10 mouse cellular contexts compared by ENCODE assay signal in the genomic region with DNA sequence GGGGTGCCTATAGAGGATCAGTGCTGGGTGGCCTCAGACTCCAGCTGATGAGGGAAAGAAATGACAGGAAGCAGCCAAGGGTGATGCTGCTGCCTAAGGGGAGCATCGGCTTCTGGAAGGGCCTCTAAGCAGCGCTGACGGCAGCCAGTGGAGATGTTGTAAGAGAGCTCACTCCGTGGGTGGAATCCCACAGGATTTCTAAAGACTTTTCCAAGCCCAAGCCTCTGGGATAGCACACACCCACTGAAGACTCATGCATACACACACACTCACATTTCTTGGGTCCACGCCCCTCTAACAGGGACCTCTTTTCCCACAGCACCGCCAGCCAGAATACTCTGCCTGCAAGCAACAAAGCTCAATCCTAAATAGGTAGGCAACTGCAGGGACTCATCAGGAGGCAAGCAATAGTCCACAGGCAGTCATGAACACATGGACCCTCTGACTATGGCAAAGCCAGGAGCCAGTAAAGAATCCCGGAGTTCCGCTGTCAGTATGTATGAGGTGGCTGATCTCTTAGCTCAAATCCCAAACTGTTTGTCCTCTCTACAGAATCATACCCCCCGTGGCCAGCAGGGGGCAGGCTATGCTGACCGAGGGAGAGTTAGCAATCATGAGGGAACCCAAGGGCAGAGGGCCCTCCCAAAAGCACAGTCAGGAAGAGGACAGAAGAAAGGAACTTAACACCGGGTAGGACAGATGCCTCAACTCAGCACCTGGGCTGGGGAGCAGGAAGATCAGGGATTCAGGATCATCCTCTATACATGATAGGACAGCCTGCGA. TPM values are rescaled to one million over a fixed set of nuclear protein-coding genes. Genes with fewer than 3 reads are reported as not detected.
DNase-seq lines count a peak whose midpoint lies in the region; ATAC-seq and TF ChIP-seq lines count a peak whose summit lies in the region.
"Had no signal": no experiment of that assay in that cellular context is flagged by ENCODE, and none has a peak within 500 bp of the region (broad histone marks: within the 10 kb centered on the region; RNA-seq: fewer than 3 reads in every experiment).

No protein-coding gene starts in this region.

- peak; percentile 76 for DNase-seq in hindbrain, embryonic 10.5 days (ENCODE audit: low spot score)
- peak; percentile 63 for DNase-seq in A20 (ENCODE audit: low read depth, low spot score)
- DNase-seq in ZHBTc4 (ENCODE audit: low read depth, low spot score), result peak; percentile 89
- DNase-seq in embryo, embryonic 11 days, result peak; percentile 64
- DNase-seq in lung, postnatal 14 days, result peak; percentile 72
- peak; percentile 70 for DNase-seq in stomach, postnatal 0 days (ENCODE audit: low spot score)

- H3K9me3 ChIP-seq in hindbrain, embryonic 10.5 days, result no peaks in the 10 kb centered on the region
- no peaks in the 10 kb centered on the region for H3K9me3 ChIP-seq in hindbrain, embryonic 16.5 days (ENCODE audit: control insufficient read depth, low read length)
- no peaks in the 10 kb centered on the region for H3K9me3 ChIP-seq in stomach, postnatal 0 days (ENCODE audit: control insufficient read depth, low read length)
- H3K9me3 ChIP-seq: embryonic facial prominence, embryonic 13.5 days had no signal

- ATAC-seq in hindbrain, embryonic 16.5 days, result no peak
- ATAC-seq in hematopoietic stem cell, adult 5-6 weeks (replicated peaks in 1 of 2; ENCODE audit: insufficient read depth in 1 of 2, low FRiP score in 2 of 2, low TSS enrichment in 1 of 2, low read depth in 1 of 2, poor library complexity in 2 of 2, severe bottlenecking in 2 of 2), result peak; percentile 46 to 68; a peak in 2 of 4 replicates
- no peak; the same call in 1 of the 2 replicates for ATAC-seq in stomach, postnatal 0 days (ENCODE audit: low FRiP score, low TSS enrichment)

- no peak overlapping the region for H3K4me3 ChIP-seq in hindbrain, embryonic 10.5 days
- no peak overlapping the region for H3K4me3 ChIP-seq in hindbrain, embryonic 16.5 days (ENCODE audit: low read length)
- no peak overlapping the region for H3K4me3 ChIP-seq in stomach, postnatal 0 days (ENCODE audit: low read depth, low read length)
- H3K4me3 ChIP-seq: embryonic facial prominence, embryonic 13.5 days had no signal

- peaks cover 57% of the 10 kb centered on the region for H3K27me3 ChIP-seq in hindbrain, embryonic 10.5 days (ENCODE audit: insufficient read depth, poor library complexity, severe bottlenecking)
- peaks cover 13% of the 10 kb centered on the region for H3K27me3 ChIP-seq in hindbrain, embryonic 16.5 days (replicated peaks; ENCODE audit: control insufficient read depth, insufficient read depth, low read length)
- no peaks in the 10 kb centered on the region for H3K27me3 ChIP-seq in stomach, postnatal 0 days (ENCODE audit: control insufficient read depth, insufficient read depth, low read length)

- TF ChIP-seq CTCF in stomach, postnatal 0 days (IDR thresholded peaks at IDR 0.05; ENCODE audit: low read depth), result peak; percentile 84

- H3K27ac ChIP-seq in hindbrain, embryonic 10.5 days, result no peak overlapping the region
- H3K27ac ChIP-seq in hindbrain, embryonic 16.5 days (ENCODE audit: low read depth, low read length), result no peak overlapping the region
- no peak overlapping the region for H3K27ac ChIP-seq in stomach, postnatal 0 days (replicated peaks)
- H3K27ac ChIP-seq: embryonic facial prominence, embryonic 13.5 days had no signal

- H3K36me3 ChIP-seq in hindbrain, embryonic 10.5 days, result no peaks in the 10 kb centered on the region
- H3K36me3 ChIP-seq in hindbrain, embryonic 16.5 days (ENCODE audit: control insufficient read depth, insufficient read depth, low read length), result no peaks in the 10 kb centered on the region
- no peaks in the 10 kb centered on the region for H3K36me3 ChIP-seq in stomach, postnatal 0 days (ENCODE audit: control insufficient read depth, insufficient read depth, low read length)
- H3K36me3 ChIP-seq: embryonic facial prominence, embryonic 13.5 days had no signal

- 51% methylated on average over 12 of the region's 12 CpGs for WGBS in hindbrain, embryonic 10.5 days
- WGBS in hindbrain, embryonic 16.5 days, result 50% methylated on average over 12 of the region's 12 CpGs
- WGBS in stomach, postnatal 0 days, result 42% methylated on average over 12 of the region's 12 CpGs

- H3K4me1 ChIP-seq in hindbrain, embryonic 10.5 days (replicated peaks), result peaks cover 15% of the 10 kb centered on the region
- no peaks in the 10 kb centered on the region for H3K4me1 ChIP-seq in hindbrain, embryonic 16.5 days (ENCODE audit: control insufficient read depth, insufficient read depth, low read depth, low read length)
- H3K4me1 ChIP-seq in stomach, postnatal 0 days (replicated peaks; ENCODE audit: control insufficient read depth, insufficient read depth), result no peaks in the 10 kb centered on the region

- no peak overlapping the region for H3K9ac ChIP-seq in hindbrain, embryonic 16.5 days (ENCODE audit: low read depth, low read length)
- peak overlapping the region; percentile 13; the same call in 1 of the 2 replicates for H3K9ac ChIP-seq in stomach, postnatal 0 days (ENCODE audit: low read length)
- H3K9ac ChIP-seq: embryonic facial prominence, embryonic 13.5 days had no signal

- no peak overlapping the region for H3K4me2 ChIP-seq in hindbrain, embryonic 16.5 days (ENCODE audit: low read length)
- no peak overlapping the region for H3K4me2 ChIP-seq in stomach, postnatal 0 days (replicated peaks; ENCODE audit: low read depth)
- H3K4me2 ChIP-seq: embryonic facial prominence, embryonic 13.5 days had no signal

- no peak for TF ChIP-seq EP300 in stomach, postnatal 0 days (optimal IDR thresholded peaks at IDR 0.05)

RNA-seq across cellular contexts. Expression of gene Foxe1, which starts 13.1 kb away (rescaled TPM):
- polyA plus RNA-seq in hindbrain, embryonic 10.5 days (2016; fragmentation: Nextera tagmentation; extraction: Ambion mirVana), result 0.27 and 0.60 TPM in 2 replicates
- not detected in 2 replicates for polyA plus RNA-seq in hindbrain, embryonic 16.5 days (2015; fragmentation: Nextera tagmentation; extraction: Ambion mirVana)
- total RNA-seq in hematopoietic stem cell, adult 5-6 weeks (2017), result not detected in 2 replicates
- polyA plus RNA-seq in stomach, postnatal 0 days (2015; fragmentation: Nextera tagmentation; extraction: Ambion mirVana), result 0.78 and 0.93 TPM in 2 replicates
- polyA plus RNA-seq: lung, embryonic 16.5 days had no signal

RNA-seq across cellular contexts. Expression of gene Trmo, which starts 32.7 kb away (rescaled TPM):
- polyA plus RNA-seq in hindbrain, embryonic 10.5 days (2016; fragmentation: Nextera tagmentation; extraction: Ambion mirVana), result 10.4 and 11.9 TPM in 2 replicates
- polyA plus RNA-seq in hindbrain, embryonic 16.5 days (2015; fragmentation: Nextera tagmentation; extraction: Ambion mirVana), result 8.8 TPM in 2 replicates
- 10.6 and 12.9 TPM in 2 replicates for total RNA-seq in hematopoietic stem cell, adult 5-6 weeks (2017)
- 6.5 and 7.5 TPM in 2 replicates for polyA plus RNA-seq in stomach, postnatal 0 days (2015; fragmentation: Nextera tagmentation; extraction: Ambion mirVana)

RNA-seq across cellular contexts. Expression of gene Hemgn, which starts 56.8 kb away (rescaled TPM):
- polyA plus RNA-seq in hindbrain, embryonic 10.5 days (2016; fragmentation: Nextera tagmentation; extraction: Ambion mirVana), result 13.2 and 14.3 TPM in 2 replicates
- 0.13 and 0.26 TPM in 2 replicates for polyA plus RNA-seq in hindbrain, embryonic 16.5 days (2015; fragmentation: Nextera tagmentation; extraction: Ambion mirVana)
- total RNA-seq in hematopoietic stem cell, adult 5-6 weeks (2017), result 35.5 and 57.0 TPM in 2 replicates
- polyA plus RNA-seq in stomach, postnatal 0 days (2015; fragmentation: Nextera tagmentation; extraction: Ambion mirVana), result 0.78 and 1.2 TPM in 2 replicates

Comparison
In these comparisons a context has a peak if more than half of its experiments do, and no peak if none do; other contexts are left out.
1. ATAC-seq: peak in hematopoietic stem cell, adult 5-6 weeks (2 of 2); none in hindbrain, embryonic 16.5 days (single experiment) and stomach, postnatal 0 days (single experiment).
2. Peak in every context shown above with its lines, with median percentiles within 50 percentile points of each other: DNase-seq.